Mouse (Mus musculus): ENCODE results near the gene Atp5g2.

The Atp5g2 gene

GRCm38 (mm10) chr15:102672215-102673071 lies at the start of gene Atp5g2:
Gene Atp5g2, minus strand, starts transcription at chr15:102672352.
- no peak for DNase-seq (ENCODE audit: low spot score)

- no peak for DNase-seq (ENCODE audit: low spot score)
Measured at GRCm38 (mm10) chr15:102721016-102721898, 49.1 kb upstream of the Atp5g2 start.

GRCm38 (mm10) chr15:102716132-102716531 lies 44.0 kb upstream of the Atp5g2 start:
- DNase-seq (ENCODE audit: low spot score), result no peak

DNA sequence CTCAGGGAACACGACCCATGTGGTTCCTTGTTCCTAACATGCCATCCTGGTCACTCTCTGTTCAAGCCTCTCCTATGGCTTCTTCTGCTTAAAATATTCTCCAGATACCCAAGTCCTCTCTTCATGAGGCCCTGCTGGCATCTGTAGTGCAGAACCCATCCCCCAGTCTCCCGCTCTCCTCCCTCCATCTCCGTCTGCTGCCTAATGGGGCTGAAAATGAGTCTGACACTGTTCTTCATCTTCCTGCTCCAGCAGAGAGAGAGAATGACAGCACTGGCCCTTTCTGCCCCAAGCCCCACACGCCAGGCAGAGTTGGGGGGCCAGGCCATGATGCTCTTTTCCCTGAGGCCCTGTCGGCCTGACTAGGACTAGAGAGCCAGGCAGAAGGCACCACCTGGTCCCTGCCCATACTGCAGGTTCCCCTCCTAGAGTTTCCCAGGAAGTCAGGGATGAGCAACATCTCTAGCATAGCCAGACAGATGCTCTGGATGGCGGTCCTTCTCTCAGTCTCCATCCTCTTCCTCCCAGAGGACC lies 35.7 kb upstream of the Atp5g2 start:
- DNase-seq (ENCODE audit: low spot score), result no peak

- DNase-seq (ENCODE audit: low spot score), result no peak
Measured at GRCm38 (mm10) chr15:102705923-102706503, 33.9 kb upstream of the Atp5g2 start.

GRCm38 (mm10) chr15:102705226-102705894 lies 33.2 kb upstream of the Atp5g2 start:
- no peak for DNase-seq (ENCODE audit: low spot score)

DNA sequence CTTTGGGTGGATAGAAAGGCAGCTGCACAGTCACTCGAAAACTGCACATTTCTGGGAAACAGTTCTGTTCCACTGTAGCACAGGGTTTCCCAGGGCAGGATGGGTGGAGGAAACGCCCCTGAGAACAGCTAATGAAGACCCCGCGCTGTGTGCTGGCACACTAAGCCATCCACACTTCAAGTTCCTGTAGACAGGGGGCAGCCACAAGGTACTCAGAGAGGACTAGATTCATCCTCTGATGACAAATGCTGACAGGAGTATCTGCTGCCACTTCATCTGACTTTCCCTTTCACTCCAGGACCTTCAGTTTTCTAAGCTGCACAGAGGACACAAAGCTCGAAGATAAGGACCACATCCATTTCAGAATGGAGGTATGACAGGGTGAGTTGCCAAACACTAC lies 32.7 kb upstream of the Atp5g2 start:
- no peak for DNase-seq (ENCODE audit: low spot score)

DNA sequence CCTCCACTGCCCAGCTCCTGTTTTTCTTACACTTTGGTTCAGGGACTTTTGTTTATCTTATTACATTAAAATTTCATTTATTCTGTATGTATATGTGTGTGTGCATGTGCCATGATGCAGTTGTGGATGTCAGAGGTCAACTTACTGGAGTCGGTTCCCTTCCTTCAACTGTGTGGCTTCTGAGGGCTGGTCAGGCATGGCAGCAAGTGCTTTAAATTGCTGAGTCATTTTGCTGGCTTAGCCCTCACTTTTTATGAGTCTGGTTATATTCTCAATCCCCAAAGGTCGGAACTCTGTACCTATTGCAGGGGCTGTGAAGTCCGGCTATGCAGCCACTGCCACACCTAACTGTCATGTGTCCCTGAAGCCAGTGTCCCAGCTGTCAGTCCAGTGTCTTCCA lies 30.8 kb upstream of the Atp5g2 start:
- no peak for DNase-seq (ENCODE audit: low spot score)

- DNase-seq (ENCODE audit: low spot score), result peak; percentile 57
Measured at GRCm38 (mm10) chr15:102698193-102698592, 26.0 kb upstream of the Atp5g2 start.

DNA sequence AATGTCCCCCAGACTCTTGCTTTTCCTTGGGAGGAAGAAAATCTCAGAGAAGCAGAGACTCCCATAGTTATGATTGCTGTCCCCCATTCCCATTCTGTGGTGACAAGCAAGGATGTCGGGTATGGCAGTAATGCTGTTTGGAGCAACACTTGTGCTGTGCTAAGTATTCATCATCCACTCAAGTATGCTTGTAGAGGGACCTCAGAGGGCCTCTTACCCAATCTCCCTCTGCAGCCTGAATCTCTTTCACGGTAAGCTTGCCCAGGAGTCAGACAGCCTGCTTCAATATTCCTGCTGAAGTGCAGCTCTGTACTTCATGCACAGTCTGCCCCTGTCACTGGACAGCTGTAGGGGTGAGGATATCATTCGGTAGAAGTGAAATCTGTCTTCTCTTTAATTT lies 24.7 kb upstream of the Atp5g2 start:
- no peak for DNase-seq (ENCODE audit: low spot score)

GRCm38 (mm10) chr15:102693600-102693999 lies 21.4 kb upstream of the Atp5g2 start:
- peak; percentile 81 for DNase-seq (ENCODE audit: low spot score)

GRCm38 (mm10) chr15:102692991-102693411 lies 20.8 kb upstream of the Atp5g2 start:
- no peak for DNase-seq (ENCODE audit: low spot score)

DNA sequence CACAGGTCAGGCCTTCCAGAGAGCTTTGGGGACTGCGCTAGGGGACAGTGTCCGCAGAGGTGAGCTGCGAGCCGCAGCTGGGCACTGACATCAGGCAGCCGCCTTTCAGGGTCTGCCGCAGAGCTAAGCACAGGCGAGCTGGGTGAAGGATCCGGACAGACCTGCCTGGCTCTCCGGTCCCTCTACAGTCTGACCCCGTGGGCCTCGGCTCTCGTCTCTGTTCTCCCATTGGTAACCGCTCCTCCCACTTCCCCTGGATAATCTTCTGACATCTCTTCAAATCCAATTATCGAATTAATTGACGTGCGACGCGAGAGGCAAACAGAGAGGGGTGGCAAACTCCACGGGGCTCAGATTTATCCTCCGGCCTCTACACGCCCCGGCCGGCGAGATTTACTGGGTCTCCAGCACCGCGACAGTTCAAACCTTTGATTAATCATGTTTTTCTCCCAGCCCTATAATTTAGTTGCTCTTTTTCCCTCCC lies 20.2 kb upstream of the Atp5g2 start:
- no peak for DNase-seq (ENCODE audit: low spot score)

- no peak for DNase-seq (ENCODE audit: low spot score)
Measured at GRCm38 (mm10) chr15:102685791-102686190, 13.6 kb upstream of the Atp5g2 start.

GRCm38 (mm10) chr15:102683670-102684069 lies 11.5 kb upstream of the Atp5g2 start:
- no peak for DNase-seq (ENCODE audit: low spot score)

- DNase-seq (ENCODE audit: low spot score), result no peak
Measured at GRCm38 (mm10) chr15:102676345-102676744, 4.2 kb upstream of the Atp5g2 start.

DNA sequence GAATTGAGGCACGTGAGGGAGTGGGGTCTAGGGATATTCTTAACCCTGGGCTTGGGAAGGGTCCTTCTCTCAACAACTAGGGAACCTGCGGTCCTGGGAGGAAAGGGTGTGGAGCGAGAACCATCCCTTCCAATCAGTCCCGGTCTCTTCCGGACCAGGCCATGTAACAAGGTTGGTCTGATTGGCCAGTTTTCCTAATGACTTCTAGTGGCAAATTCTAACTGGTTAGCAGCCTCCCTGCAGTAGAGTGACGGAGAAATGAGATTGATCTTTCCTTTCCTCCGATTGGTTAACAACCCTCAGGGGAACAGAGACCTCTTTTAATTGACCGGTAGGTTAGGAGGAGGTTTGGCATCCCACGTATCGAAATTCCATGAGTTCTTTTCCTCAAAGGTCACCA lies 1.4 kb upstream of the Atp5g2 start:
- peak; percentile 75 for DNase-seq (ENCODE audit: low spot score)

- DNase-seq (ENCODE audit: low spot score), result peak; percentile 44
Measured at GRCm38 (mm10) chr15:102671721-102672214, 384 bp downstream of the Atp5g2 start.

DNA sequence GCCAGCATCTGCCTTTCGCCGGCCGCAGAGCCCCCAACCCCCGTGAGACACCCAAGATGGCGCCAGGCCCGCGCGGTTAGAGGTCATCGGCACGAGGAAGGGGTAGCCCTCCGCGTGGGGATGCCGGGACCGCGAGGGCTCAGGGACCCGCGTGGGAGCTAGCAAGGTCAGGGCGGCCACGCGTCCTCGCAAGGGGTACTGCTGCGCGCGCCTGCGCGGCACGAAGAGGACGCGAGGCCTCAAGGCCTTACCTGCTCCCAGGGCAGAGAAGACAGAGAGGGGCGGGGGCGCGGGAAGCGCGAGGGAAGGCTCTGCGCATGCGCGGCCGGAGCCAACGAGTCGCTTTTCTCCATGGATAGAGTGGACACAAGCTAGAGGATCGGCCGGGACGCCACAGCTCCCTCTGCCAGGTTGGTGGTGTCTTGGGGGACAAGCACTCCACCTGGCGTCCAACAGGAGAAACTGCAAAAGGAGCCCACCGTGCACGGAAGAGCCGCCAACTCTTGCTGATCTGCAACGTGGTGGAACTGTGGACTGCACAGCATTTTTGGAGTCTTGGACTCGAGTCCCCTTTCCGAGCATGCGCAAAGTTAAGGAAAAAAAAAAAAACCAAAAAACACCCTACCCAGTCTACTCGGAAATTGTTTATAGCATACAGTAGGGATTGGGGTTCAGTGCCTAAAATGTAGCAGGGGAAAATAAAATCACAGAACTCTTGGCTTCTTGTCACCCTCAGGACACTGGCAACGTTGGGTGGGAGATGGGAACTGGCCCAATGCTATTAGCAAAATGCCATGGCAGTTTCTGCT lies 1.2 kb downstream of the Atp5g2 start:
- DNase-seq (ENCODE audit: low spot score), result peak; percentile 96

GRCm38 (mm10) chr15:102670281-102670680 lies 1.9 kb downstream of the Atp5g2 start:
- DNase-seq (ENCODE audit: low spot score), result no peak

Measured in left cerebral cortex, adult 11 months (tissue).